Mouse (Mus musculus): ENCODE measurements around the gene Rfc1. TPM values are rescaled to one million over a fixed set of nuclear protein-coding genes. Genes with fewer than 3 reads are reported as not detected.
"Not testable (repeated sequence)": the region's sequence is repeated elsewhere in the genome, so short reads cannot be mapped to it uniquely, and the experiment has no call there.

Gene Rfc1
- polyA plus RNA-seq, 1 experiment from 2014 or later = 103 TPM

GRCm38 (mm10) chr5:65294270-65294669 is 41.2 kb downstream of the Rfc1 start:
- Histone ChIP-seq H3K36me3 (replicated peaks) (peaks cover 97% of the 10 kb centered on the region), H3K4me3 (no peak overlapping the region), H3K9me3 (no peaks in the 10 kb centered on the region), H3K27me3 (ENCODE audit: poor library complexity, severe bottlenecking) (no peaks in the 10 kb centered on the region), H3K27ac (no peak overlapping the region), H3K4me1 (no peaks in the 10 kb centered on the region)
- no peak for DNase-seq (ENCODE audit: extremely low spot score, low spot score)
- WGBS = 90% methylated on average over 2 of the region's 2 CpGs

DNA sequence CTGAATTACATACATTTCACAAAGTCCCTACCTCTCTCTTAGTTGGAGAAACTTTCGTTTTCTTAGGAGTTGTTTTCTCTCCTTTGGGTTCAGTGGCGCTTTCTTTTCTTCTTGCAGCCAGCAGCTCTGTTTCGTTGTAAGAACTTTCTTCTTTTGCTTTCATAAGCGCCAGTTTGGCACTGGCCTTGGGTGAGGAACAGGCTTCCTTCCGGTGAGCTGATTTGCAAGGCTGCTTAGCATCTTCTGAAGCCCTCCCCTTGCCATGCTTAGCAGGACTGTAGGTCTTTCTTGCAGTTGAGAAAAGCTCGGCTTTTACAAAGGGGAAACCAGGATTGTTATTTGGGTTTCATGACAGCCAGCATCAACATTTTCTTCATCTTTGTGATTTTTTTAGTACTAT is 41.8 kb downstream of the Rfc1 start:
- H3K36me3 ChIP-seq (replicated peaks) = peaks cover 96% of the 10 kb centered on the region
- no peak overlapping the region for H3K27ac ChIP-seq
- 93% methylated on average over 6 of the region's 6 CpGs for WGBS
- no peak for DNase-seq (ENCODE audit: extremely low spot score, low spot score)
- no peaks in the 10 kb centered on the region for H3K4me1 ChIP-seq
- no peaks in the 10 kb centered on the region for H3K9me3 ChIP-seq
- no peaks in the 10 kb centered on the region for H3K27me3 ChIP-seq (ENCODE audit: poor library complexity, severe bottlenecking)
- no peak overlapping the region for H3K4me3 ChIP-seq

DNA sequence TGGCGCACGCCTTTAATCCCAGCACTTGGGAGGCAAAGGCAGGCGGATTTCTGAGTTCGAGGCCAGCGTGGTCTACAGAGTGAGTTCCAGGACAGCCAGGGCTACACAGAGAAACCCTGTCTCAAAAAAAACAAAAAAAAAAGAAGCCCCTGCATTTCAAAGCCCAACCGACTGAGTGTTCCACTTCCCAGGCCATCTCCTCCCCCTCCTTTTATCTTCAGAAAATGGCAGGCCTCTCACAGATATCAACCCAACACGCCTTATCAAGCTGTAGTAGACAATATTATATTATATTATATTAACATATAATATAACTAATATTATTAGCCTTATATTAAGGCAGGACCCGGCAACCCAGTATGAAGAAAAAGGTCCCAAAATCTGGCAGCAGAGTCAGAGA is 46.5 kb downstream of the Rfc1 start:
- H3K4me1 ChIP-seq; DNase-seq (ENCODE audit: extremely low spot score, low spot score); H3K9me3 ChIP-seq; H3K4me3 ChIP-seq; H3K27me3 ChIP-seq (ENCODE audit: poor library complexity, severe bottlenecking); H3K27ac ChIP-seq: not testable (repeated sequence)
- peaks cover 96% of the 10 kb centered on the region for H3K36me3 ChIP-seq (replicated peaks)
- 92% methylated on average over 8 of the region's 8 CpGs for WGBS

DNA sequence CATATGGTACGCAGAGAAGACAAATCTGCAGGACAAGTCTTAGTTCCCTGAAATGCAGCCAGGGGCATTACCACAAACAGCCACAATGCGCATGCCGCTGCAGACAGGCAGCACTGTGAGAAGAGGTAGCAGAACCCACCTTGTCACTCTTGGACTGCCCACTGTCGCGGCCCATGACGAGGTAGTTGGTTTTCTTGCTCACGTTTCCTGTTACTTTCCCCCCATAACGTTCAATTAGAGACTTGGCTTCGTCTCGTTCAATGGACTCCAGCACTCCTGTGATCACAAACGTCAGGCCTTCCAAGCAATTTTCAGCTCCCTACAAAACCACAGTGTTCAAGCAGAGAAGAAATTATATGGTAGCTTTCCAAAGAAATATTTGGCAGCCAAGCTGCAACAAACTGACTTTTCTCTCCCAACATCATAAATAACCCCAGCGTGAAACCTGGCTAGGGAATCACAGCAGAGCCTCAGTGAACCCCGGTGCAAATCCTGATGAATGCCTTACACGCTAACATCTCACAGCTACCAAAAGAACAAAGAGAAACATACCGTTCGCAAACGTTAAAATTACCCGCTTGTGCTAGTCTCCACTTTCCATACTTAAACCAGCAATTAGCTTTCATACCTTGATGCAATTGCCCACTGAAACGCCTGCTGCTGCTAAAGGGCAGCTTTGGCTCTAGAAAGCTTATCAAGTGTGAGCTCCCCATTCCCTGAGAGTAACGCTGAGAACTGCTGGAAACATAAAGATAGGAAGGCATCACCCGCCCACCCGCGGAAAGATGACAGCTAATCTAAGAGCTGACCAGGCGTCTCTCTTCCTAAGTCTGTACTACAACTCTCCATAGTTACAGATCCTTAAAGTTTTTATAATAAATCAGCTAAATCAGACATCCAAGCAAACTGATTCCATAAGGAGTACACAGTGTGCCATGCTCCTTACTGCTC is 47.4 kb downstream of the Rfc1 start:
- H3K27ac ChIP-seq = no peak overlapping the region
- H3K4me3 ChIP-seq = no peak overlapping the region
- H3K9me3 ChIP-seq = no peaks in the 10 kb centered on the region
- no peaks in the 10 kb centered on the region for H3K4me1 ChIP-seq
- no peaks in the 10 kb centered on the region for H3K27me3 ChIP-seq (ENCODE audit: poor library complexity, severe bottlenecking)
- WGBS = 93% methylated on average over 24 of the region's 24 CpGs
- H3K36me3 ChIP-seq (replicated peaks) = peaks cover 95% of the 10 kb centered on the region
- DNase-seq (ENCODE audit: extremely low spot score, low spot score) = no peak

GRCm38 (mm10) chr5:65284171-65284570 is 51.3 kb downstream of the Rfc1 start:
- Histone ChIP-seq H3K27me3 (ENCODE audit: poor library complexity, severe bottlenecking) (no peaks in the 10 kb centered on the region), H3K27ac (no peak overlapping the region), H3K36me3 (replicated peaks) (peaks cover 80% of the 10 kb centered on the region), H3K9me3 (no peaks in the 10 kb centered on the region), H3K4me1 (no peaks in the 10 kb centered on the region), H3K4me3 (no peak overlapping the region)
- peak; percentile 21 for DNase-seq (ENCODE audit: extremely low spot score, low spot score)
- 94% methylated on average over 3 of the region's 3 CpGs for WGBS

GRCm38 (mm10) chr5:65281216-65281615 is 54.3 kb downstream of the Rfc1 start:
- H3K9me3 ChIP-seq = no peaks in the 10 kb centered on the region
- 92% methylated on average over 3 of the region's 3 CpGs for WGBS
- H3K4me3 ChIP-seq = no peak overlapping the region
- no peak overlapping the region for H3K27ac ChIP-seq
- DNase-seq (ENCODE audit: extremely low spot score, low spot score) = no peak
- H3K27me3 ChIP-seq (ENCODE audit: poor library complexity, severe bottlenecking) = no peaks in the 10 kb centered on the region
- peaks cover 80% of the 10 kb centered on the region for H3K36me3 ChIP-seq (replicated peaks)
- no peaks in the 10 kb centered on the region for H3K4me1 ChIP-seq

- peaks cover 80% of the 10 kb centered on the region for H3K36me3 ChIP-seq (replicated peaks)
These were observed 56.3 kb downstream of the Rfc1 start for GRCm38 (mm10) chr5:65279133-65279651.

GRCm38 (mm10) chr5:65273966-65274365 is 61.5 kb downstream of the Rfc1 start:
- Histone ChIP-seq H3K9me3 (no peaks in the 10 kb centered on the region), H3K4me1 (no peaks in the 10 kb centered on the region), H3K27ac (no peak overlapping the region), H3K36me3 (replicated peaks) (peaks cover 97% of the 10 kb centered on the region), H3K27me3 (ENCODE audit: poor library complexity, severe bottlenecking) (no peaks in the 10 kb centered on the region), H3K4me3 (no peak overlapping the region)
- WGBS = 94% methylated on average over 3 of the region's 3 CpGs
- DNase-seq (ENCODE audit: extremely low spot score, low spot score) = no peak

More at GRCm38 (mm10) chr5:65279133-65279651, 56.3 kb downstream of the Rfc1 start:
- Histone ChIP-seq H3K9me3 (no peaks in the 10 kb centered on the region), H3K4me3 (no peak overlapping the region), H3K27me3 (ENCODE audit: poor library complexity, severe bottlenecking) (no peaks in the 10 kb centered on the region), H3K4me1 (no peaks in the 10 kb centered on the region), H3K27ac (no peak overlapping the region)
- WGBS = 93% methylated on average over 6 of the region's 6 CpGs
- no peak for DNase-seq (ENCODE audit: extremely low spot score, low spot score)

- DNase-seq (ENCODE audit: extremely low spot score, low spot score) = no peak
- 91% methylated on average over 14 of the region's 14 CpGs for WGBS
- Histone ChIP-seq H3K9me3 (no peaks in the 10 kb centered on the region), H3K36me3 (replicated peaks) (peaks cover 79% of the 10 kb centered on the region), H3K4me3 (no peak overlapping the region), H3K4me1 (no peaks in the 10 kb centered on the region), H3K27ac (no peak overlapping the region), H3K27me3 (ENCODE audit: poor library complexity, severe bottlenecking) (no peaks in the 10 kb centered on the region)
These were observed 77.5 kb downstream of the Rfc1 start for GRCm38 (mm10) chr5:65257910-65258505.

DNA sequence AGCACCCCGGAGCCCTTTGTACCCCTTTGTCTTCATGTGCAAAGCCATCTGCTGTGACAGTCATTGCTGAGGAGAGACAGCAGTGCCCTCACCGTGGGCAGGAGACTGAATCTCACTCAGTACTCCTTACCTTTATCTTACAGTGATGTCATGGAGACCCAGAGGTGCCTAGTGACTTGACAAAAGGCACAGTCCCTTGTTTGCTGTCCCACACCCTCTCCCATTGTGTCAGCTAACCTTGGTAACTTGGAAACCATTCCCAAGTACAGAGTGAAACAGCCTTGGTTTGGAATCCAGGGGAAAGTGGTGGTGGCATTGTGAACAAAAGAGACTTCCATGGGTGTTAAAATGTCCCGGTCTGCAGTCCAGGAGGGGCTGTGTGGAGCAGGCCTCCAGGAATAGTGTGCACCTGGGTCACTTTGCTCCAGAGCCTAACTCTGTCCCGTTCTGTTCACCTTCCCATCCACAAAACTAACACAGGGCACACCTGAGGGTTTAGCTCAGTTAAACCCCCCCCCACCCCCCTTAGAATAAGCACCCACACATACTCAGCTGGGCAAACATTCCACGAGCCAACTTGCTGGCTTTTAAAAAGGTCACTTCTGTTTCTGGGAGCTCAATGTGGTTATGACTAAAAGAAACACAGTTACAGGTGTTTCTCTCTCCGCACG is 85.2 kb downstream of the Rfc1 start:
- 79% methylated on average over 7 of the region's 7 CpGs for WGBS
- H3K9me3 ChIP-seq = no peaks in the 10 kb centered on the region
- H3K27ac ChIP-seq = peak overlapping the region; percentile 58; the same call in 1 of the 2 replicates
- peaks cover 45% of the 10 kb centered on the region for H3K36me3 ChIP-seq (replicated peaks)
- no peak overlapping the region for H3K4me3 ChIP-seq
- no peaks in the 10 kb centered on the region for H3K27me3 ChIP-seq (ENCODE audit: poor library complexity, severe bottlenecking)
- no peaks in the 10 kb centered on the region for H3K4me1 ChIP-seq
- no peak for DNase-seq (ENCODE audit: extremely low spot score, low spot score)

GRCm38 (mm10) chr5:65247296-65247695 is 88.2 kb downstream of the Rfc1 start:
- no peak overlapping the region for H3K27ac ChIP-seq
- 94% methylated on average over 3 of the region's 3 CpGs for WGBS
- H3K27me3 ChIP-seq (ENCODE audit: poor library complexity, severe bottlenecking) = no peaks in the 10 kb centered on the region
- DNase-seq (ENCODE audit: extremely low spot score, low spot score) = no peak
- H3K36me3 ChIP-seq (replicated peaks) = peaks cover 36% of the 10 kb centered on the region
- no peaks in the 10 kb centered on the region for H3K9me3 ChIP-seq
- no peaks in the 10 kb centered on the region for H3K4me1 ChIP-seq
- no peak overlapping the region for H3K4me3 ChIP-seq

DNA sequence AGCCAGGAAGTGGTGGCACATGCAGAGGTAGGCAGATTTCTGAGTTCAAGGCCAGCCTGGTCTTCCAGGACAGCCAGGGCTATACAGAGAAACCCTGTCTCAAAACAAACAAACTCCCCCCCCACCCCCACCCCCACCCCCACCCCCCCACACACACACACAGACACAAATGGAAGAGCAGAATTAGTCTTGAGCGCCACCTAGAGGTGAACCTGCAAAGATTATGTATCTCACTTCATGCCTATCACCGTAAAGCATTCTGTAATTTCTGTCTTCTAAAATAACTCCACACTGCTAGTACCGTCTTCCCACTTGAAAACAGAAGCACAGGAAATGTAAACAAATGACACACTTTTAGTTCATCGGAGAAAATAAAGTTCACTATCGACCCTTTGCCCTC is 92.7 kb downstream of the Rfc1 start:
- H3K27me3 ChIP-seq (ENCODE audit: poor library complexity, severe bottlenecking) = no peaks in the 10 kb centered on the region

More for the DNA sequence above, 92.7 kb downstream of the Rfc1 start:
- Histone ChIP-seq H3K27ac (no peak overlapping the region), H3K4me3 (no peak overlapping the region), H3K36me3 (replicated peaks) (peaks cover 28% of the 10 kb centered on the region), H3K4me1 (peaks cover 13% of the 10 kb centered on the region), H3K9me3 (no peaks in the 10 kb centered on the region)
- peak; percentile 39 for DNase-seq (ENCODE audit: extremely low spot score, low spot score)
- 59% methylated on average over 5 of the region's 5 CpGs for WGBS

Measured in forebrain, embryonic 10.5 days (tissue).